Mouse (Mus musculus) lung, postnatal 4 days (tissue): ENCODE measurements around the gene Cd200r4.

Experiments
- DNase-seq, 2 experiments: peaks; one replicate each; pipeline ENCODE4 v3.0.0; 2021

Gene Cd200r4

DNA sequence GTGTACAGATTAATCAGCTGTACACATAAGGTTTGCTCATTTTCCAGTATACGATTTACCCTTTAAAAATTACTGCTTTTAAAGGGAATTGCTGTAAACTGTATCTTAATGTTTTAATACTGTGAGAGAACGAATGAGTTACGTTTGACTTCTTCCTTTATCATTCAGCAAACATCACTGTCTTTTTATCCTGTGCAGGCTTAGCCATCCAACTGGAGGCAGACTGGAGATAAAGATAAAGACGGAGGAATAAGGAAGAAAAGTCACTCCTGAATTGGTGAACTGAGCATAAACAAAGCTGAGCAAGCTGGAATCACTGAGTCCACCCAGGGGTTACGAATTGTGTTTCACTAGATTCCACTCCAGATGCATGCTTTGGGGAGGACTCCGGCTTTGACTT is 66.1 kb downstream of the Cd200r4 start:
- DNase-seq = no peak
